Mouse (Mus musculus): Measurements from ENCODE around the gene Rufy4. TPM values are rescaled to one million over a fixed set of nuclear protein-coding genes. Genes with fewer than 3 reads are reported as not detected.
"Not testable (repeated sequence)": the region's sequence is repeated elsewhere in the genome, so short reads cannot be mapped to it uniquely, and the experiment has no call there.

Gene Rufy4
- total RNA-seq, 2 experiments from 2014 or later = 0.12 to 1.2 TPM

DNA sequence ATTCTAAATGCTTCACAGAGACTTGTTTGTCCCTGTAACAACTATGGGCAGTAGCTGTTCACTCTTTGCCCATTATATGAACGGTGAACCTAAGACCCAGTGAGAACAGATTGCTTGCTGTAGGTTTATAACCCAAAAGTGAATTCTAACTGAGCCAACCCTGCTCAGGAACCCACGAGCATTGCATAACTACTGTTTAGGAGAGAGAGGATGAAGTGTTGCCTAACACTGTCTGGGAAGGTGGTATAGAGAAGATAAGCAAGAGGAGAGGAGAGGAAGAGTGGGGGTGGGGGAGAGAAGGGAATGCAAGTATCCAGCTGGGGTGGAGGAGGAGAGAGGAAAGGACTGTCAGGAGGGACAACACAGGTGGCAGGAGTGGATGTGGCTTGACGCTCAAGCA lies 25.8 kb downstream of the Rufy4 start:
- DNase-seq = no peak

GRCm38 (mm10) chr1:74153461-74154184 lies 28.3 kb downstream of the Rufy4 start, which contains the start of gene Cxcr2:
Gene Cxcr2 (plus strand): TSS chr1:74153989.
- no peak for DNase-seq

- DNase-seq = no peak
Observed at GRCm38 (mm10) chr1:74155435-74156012, 30.2 kb downstream of the Rufy4 start.

DNA sequence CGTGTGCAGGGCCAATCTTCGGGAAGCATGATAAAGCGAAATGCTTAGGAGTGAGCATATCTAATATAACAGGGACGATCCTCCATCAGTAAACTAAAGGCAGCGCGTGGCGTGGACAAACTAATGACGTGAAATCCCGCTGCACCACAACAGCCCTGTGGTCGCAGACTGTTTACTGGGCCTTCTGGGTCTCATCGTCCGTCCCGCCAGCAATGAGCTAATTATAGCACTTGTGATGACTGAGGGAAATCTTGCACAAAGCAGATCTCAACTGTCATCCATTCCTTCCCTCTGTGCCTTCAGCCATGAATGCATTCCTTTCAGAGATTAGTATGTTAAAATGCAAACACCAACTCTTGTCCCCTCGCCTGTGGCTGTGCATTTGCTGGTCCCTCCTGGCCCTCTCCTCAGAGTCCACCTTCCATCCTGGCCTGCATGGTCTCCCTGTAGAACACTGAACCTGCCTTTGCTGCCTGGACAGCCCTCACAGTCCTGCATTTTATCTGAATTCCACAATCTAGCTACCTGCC lies 31.1 kb downstream of the Rufy4 start:
- DNase-seq = no peak

DNA sequence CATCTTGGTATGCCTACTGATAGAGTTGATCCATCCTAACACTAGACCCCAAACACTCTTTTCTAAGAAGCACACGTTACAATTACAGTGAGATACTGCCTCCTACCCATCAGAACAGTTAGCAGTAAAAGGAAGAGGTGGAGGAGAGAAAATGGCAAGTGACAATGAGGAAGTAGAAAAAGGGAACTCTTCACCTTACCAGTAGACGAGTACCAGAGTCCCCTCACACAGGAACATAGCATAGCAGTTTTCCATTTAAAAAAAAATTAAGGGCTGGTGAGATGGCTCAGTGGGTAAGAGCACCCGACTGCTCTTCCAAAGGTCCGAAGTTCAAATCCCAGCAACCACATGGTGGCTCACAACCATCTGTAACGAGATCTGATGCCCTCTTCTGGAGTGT lies 34.3 kb downstream of the Rufy4 start:
- DNase-seq = not testable (repeated sequence)

GRCm38 (mm10) chr1:74160036-74160435 lies 34.7 kb downstream of the Rufy4 start:
- no peak for DNase-seq

- no peak for DNase-seq
Observed at GRCm38 (mm10) chr1:74167136-74167535, 41.8 kb downstream of the Rufy4 start.

DNA sequence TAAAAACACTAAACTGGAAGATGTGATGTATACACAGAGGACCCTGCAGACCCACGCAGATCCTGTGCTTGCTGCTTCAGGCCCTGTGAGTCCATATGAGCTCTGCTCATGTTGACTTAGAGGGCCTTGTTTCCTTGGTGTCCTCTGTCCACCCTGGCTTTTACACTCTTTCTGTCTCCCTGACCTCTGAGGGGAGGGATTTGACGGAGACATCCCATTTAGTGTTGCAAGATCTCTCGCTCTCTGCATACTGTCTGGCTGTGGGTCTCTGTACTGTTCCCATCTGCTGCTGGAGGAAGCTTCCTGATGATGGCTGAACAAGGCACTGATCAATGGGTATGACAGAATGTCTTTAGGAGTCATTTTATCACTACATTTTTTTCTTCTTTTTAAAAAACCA lies 44.4 kb downstream of the Rufy4 start:
- no peak for DNase-seq

DNA sequence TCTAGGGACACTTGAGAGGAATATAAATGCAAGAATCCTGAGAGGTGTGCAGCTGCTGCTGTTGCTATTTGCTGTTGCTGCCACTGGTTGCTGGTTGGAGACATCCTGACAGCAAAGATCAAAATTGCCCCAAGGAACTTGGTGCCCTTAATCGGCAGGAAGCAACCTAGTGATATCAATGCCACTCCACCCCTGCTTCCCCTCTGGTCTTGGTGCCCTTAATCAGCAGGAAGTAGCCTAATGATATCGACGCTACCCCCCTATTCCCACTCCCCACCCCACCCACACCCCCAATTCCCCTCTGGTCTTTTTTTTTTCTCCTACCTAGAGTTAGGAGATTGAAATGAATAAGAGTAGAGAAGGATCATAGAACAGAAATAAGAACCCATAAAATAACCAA lies 47.4 kb downstream of the Rufy4 start:
- DNase-seq = no peak

GRCm38 (mm10) chr1:74175731-74176130 lies 50.4 kb downstream of the Rufy4 start:
- no peak for DNase-seq

DNA sequence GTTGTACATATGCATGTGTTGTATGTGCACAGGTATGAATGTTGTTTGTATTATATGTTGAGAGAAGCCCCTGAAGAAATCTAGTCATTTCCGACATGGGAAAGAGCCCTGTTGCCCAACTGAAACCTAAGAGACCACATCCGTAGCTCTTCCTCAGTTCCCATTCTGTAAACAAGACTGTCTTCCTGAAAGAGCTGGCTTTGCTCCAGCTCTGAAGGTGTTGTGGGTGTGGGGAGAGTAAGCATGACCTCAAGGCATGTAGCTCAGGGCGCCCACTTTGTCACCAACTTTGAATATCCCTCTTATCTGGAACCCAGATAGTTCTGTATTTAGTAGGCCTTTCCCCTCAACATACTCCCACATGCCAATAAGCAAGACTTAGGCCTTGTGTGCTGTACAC lies 53.3 kb downstream of the Rufy4 start:
- no peak for DNase-seq

- DNase-seq = no peak
Observed at GRCm38 (mm10) chr1:74179624-74180408, 54.5 kb downstream of the Rufy4 start.

DNA sequence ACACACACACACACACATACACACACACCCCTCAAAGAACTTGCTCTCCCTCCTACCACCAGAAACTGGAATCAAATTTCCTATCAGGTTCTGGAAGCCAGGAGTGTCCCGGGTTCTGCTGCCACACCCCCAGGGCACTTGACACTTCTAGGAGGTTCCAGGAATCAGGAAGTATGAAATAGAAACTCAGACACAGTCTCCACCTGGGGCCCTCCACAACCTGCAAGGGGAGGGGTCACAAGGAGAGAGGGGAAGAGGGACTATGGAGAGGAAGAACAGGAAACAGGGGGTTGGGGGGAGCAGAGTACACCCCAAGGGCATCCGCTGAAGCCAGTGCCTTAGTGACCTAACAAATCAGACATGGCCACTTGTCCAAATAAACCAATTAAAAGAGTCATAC lies 56.1 kb downstream of the Rufy4 start:
- DNase-seq = no peak

- DNase-seq = no peak
Observed at GRCm38 (mm10) chr1:74183006-74183405, 57.7 kb downstream of the Rufy4 start.

DNA sequence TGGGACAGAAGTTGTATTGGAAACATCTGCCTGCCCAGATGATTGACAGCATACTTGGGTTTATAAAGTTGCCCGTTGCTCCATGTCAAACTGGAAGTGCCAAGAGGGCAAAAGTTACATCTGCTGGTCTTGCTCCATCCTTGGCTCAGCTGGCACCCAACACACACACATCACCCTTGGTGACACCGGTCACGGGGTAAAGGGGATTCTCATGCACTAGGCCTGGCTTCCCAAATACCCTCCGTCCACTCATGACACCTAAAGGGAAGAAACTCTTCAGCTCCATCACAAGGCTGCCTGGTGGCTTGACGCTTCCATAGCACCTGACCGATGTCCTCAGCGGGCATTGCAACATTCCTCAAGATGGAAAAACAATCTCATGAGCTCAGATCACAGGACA lies 65.1 kb downstream of the Rufy4 start:
- DNase-seq = no peak

GRCm38 (mm10) chr1:74192711-74193110 lies 67.4 kb downstream of the Rufy4 start:
- DNase-seq = no peak

- DNase-seq = no peak
Observed at GRCm38 (mm10) chr1:74194445-74194844, 69.1 kb downstream of the Rufy4 start, which contains the start of gene Cxcr1. Gene Cxcr1 (minus strand): TSS chr1:74194631.

DNA sequence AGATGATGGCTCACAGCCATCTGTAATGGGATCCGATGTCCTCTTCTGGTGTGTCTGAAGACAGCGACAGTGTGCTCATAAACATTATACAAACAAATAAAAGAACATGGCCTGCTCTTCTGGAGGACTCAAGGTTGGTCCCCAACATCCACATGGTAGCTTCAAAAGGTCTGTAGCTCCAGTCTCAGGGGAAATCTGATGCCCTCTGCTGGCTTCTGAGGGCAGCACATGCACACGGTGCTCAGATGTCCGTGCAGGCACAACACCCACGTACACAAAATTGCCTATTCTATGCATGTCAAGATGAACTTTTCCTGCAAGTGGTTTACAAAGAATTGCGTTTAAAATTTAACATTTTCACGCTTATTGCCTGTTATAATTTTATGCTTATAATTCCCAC lies 70.6 kb downstream of the Rufy4 start:
- DNase-seq = no peak

- no peak for DNase-seq
Observed at GRCm38 (mm10) chr1:74196621-74197419, 71.5 kb downstream of the Rufy4 start.

All from gastrocnemius, postnatal 10 days (tissue).